Mouse (Mus musculus): ENCODE measurements around the gene Gm29582. TPM values are rescaled to one million over a fixed set of nuclear protein-coding genes. Genes with fewer than 3 reads are reported as not detected.
"Not testable (repeated sequence)": the region's sequence is repeated elsewhere in the genome, so short reads cannot be mapped to it uniquely, and the experiment has no call there.

Gm29582 gene
- total RNA-seq (2021), result not detected
- long read RNA-seq, experiment 1, result 0 reads
- long read RNA-seq, experiment 2, result 0 reads

DNA sequence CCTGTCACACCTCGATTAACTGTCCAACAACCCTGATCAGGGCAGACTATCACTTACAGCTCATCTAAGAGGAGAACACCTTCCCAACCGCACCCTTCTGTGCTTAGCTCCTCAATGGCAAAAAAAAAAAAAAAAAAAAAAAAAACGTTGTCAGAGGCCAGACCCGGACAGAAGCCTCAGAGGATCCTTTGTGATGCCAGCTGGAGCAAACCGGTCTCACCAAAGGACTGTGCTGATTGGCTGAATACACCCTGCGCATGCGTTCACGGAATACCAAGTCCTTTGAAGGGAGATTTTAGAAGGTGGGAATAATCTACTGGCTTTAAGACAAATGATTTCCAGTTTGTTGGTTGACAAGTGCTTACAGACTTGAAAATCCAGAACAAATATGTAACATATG, at the start of gene Gm29582:
Gm29582 (minus strand) TSS at position 101 of the 400 bp plus-strand sequence.
- DNase-seq (ENCODE audit: low spot score in 2 of 2), result not testable (repeated sequence)

Measured in left cerebral cortex, adult 18-20 months (tissue).